In the genomic region with DNA sequence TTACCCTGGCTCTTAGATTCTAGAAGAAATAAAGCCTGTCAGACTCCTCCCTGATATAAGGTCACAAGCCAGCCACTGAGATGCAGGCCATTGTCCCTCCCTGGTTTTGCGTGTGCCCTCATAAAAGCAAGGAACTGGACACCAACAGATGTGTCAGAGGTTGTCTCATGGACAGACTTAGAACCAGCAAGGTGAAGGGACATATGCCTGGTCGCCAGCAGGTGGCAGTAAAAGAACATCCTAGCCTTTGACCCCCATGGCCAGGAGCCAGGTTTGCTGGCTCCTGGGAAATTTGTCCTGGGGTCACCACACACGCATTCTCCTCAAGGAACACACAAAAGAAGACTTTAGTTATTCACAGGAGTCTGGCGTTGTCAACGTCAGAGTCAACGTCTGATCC, we compare ENCODE assay signal across 8 mouse cellular contexts.
DNase-seq lines count a peak whose midpoint lies in the region; ATAC-seq and TF ChIP-seq lines count a peak whose summit lies in the region.

No protein-coding gene starts in this region.

- peaks cover 10% of the 10 kb centered on the region for H3K4me1 ChIP-seq in cerebellum, adult 2 months (ENCODE audit: control insufficient read depth, insufficient read depth, low read length)
- H3K4me1 ChIP-seq in liver, adult 2 months (ENCODE audit: control insufficient read depth, insufficient read depth, low read length): no peaks in the 10 kb centered on the region
- H3K4me1 ChIP-seq in liver, embryonic 12.5 days: no peaks in the 10 kb centered on the region

- DNase-seq in cerebellum, adult 2 months: no peak
- DNase-seq in cerebellum, postnatal 36 days: no peak
- peak; percentile 2 for DNase-seq in liver, adult 2 months (ENCODE audit: extremely low read depth, low read depth, low spot score)
- DNase-seq in c-Kit-positive CD71-positive TER-119-positive erythroid progenitor cells, embryonic 14.5 days (ENCODE audit: low spot score): peak; percentile 15
- DNase-seq in lung, postnatal 14 days: peak; percentile 35
- DNase-seq in natural killer cell, adult 2 months (ENCODE audit: low spot score in 2 of 2): no peak
- no peak for DNase-seq in MN1 (ENCODE audit: low spot score)

- H3K4me2 ChIP-seq in liver, embryonic 12.5 days: no peak overlapping the region

- TF ChIP-seq POLR2A in cerebellum, adult 2 months (IDR thresholded peaks at IDR 0.05; ENCODE audit: borderline replicate concordance, insufficient read depth, low read length): no peak
- TF ChIP-seq POLR2A in liver, adult 2 months (IDR thresholded peaks at IDR 0.05; ENCODE audit: extremely low read depth, insufficient read depth, low read length): no peak

- no peaks in the 10 kb centered on the region for H3K27me3 ChIP-seq in cerebellum, adult 2 months (ENCODE audit: control insufficient read depth, insufficient read depth, low read length)
- H3K27me3 ChIP-seq in liver, adult 2 months (ENCODE audit: control insufficient read depth, insufficient read depth, low read length): no peaks in the 10 kb centered on the region
- no peaks in the 10 kb centered on the region for H3K27me3 ChIP-seq in liver, embryonic 12.5 days (replicated peaks)

- H3K9ac ChIP-seq in liver, adult 2 months (ENCODE audit: low read depth, low read length): no peak overlapping the region
- H3K9ac ChIP-seq in liver, embryonic 12.5 days: no peak overlapping the region

- no peaks in the 10 kb centered on the region for H3K9me3 ChIP-seq in liver, embryonic 12.5 days (replicated peaks)

- WGBS in cerebellum, adult 2 months: 66% methylated on average over 6 of the region's 6 CpGs
- 24% methylated on average over 6 of the region's 6 CpGs for WGBS in liver, adult 2 months
- WGBS in liver, embryonic 12.5 days (ENCODE audit: insufficient replicate concordance): 23% methylated on average over 6 of the region's 6 CpGs

- no peak for ATAC-seq in liver, embryonic 12.5 days

- no peak overlapping the region for H3K4me3 ChIP-seq in cerebellum, adult 2 months (replicated peaks; ENCODE audit: insufficient read depth, low read depth, low read length)
- H3K4me3 ChIP-seq in liver, adult 2 months (ENCODE audit: insufficient read depth, low read depth, low read length): no peak overlapping the region
- no peak overlapping the region for H3K4me3 ChIP-seq in liver, embryonic 12.5 days

- no peaks in the 10 kb centered on the region for H3K79me2 ChIP-seq in liver, adult 2 months (ENCODE audit: control insufficient read depth, insufficient read depth, low read length)

- peak; percentile 48 for TF ChIP-seq CTCF in cerebellum, adult 2 months (IDR thresholded peaks at IDR 0.05; ENCODE audit: borderline replicate concordance, insufficient read depth, low read depth, low read length)
- TF ChIP-seq CTCF in liver, adult 2 months (IDR thresholded peaks at IDR 0.05; ENCODE audit: low read depth, low read length): peak; percentile 49

- H3K36me3 ChIP-seq in liver, adult 2 months (ENCODE audit: control insufficient read depth, insufficient read depth, low read length): no peaks in the 10 kb centered on the region
- H3K36me3 ChIP-seq in liver, embryonic 12.5 days: no peaks in the 10 kb centered on the region

- H3K27ac ChIP-seq in cerebellum, adult 2 months (ENCODE audit: insufficient read depth, low read length): no peak overlapping the region
- H3K27ac ChIP-seq in liver, adult 2 months (replicated peaks; ENCODE audit: insufficient read depth, low read depth, low read length): no peak overlapping the region
- H3K27ac ChIP-seq in liver, embryonic 12.5 days: no peak overlapping the region

Comparison
In these comparisons a context has a peak if more than half of its experiments do, and no peak if none do; other contexts are left out.
1. DNase-seq: peak in liver, adult 2 months (single experiment), c-Kit-positive CD71-positive TER-119-positive erythroid progenitor cells, embryonic 14.5 days (single experiment) and lung, postnatal 14 days (single experiment); none in cerebellum, adult 2 months (0 of 2), cerebellum, postnatal 36 days (0 of 2), natural killer cell, adult 2 months (0 of 2) and MN1 (single experiment).